Mouse (Mus musculus) neural tube, embryonic 15.5 days (tissue): ENCODE results near the gene Izumo2. TPM values are rescaled to one million over a fixed set of nuclear protein-coding genes. Genes with fewer than 3 reads are reported as not detected.

ENCODE experiments used
- ATAC-seq: fragments of 200-750 bp; cut with Nextera tagmentation; 2 replicates; pipeline ENCODE4 v1.8.0; 2017; ENCODE audit warnings: mild to moderate bottlenecking, moderate TSS enrichment, moderate library complexity; ENCODE audit not compliant: low FRiP score
- H3K27ac ChIP-seq: fragments of 300-500 bp; sonication (generic); replicated peaks from 2 replicates; pipeline ENCODE4 v1.5.1; 2015; ENCODE audit warnings: mild to moderate bottlenecking, inconsistent platforms
- H3K27me3 ChIP-seq: fragments of 300-500 bp; sonication (generic); replicated peaks from 2 replicates; pipeline ENCODE4 v1.6.1; 2015; ENCODE audit warnings: inconsistent platforms
- H3K36me3 ChIP-seq: fragments of 300-500 bp; sonication (generic); 2 replicates; pipeline ENCODE4 v1.6.1; 2015; ENCODE audit warnings: inconsistent platforms
- H3K4me1 ChIP-seq: fragments of 300-500 bp; sonication (generic); 2 replicates; pipeline ENCODE4 v1.6.1; 2015; ENCODE audit warnings: inconsistent platforms
- H3K4me2 ChIP-seq: fragments of 300-500 bp; sonication (generic); 2 replicates; pipeline ENCODE4 v1.6.1; 2015; ENCODE audit warnings: inconsistent platforms, mild to moderate bottlenecking, moderate library complexity
- H3K4me3 ChIP-seq: fragments of 300-500 bp; sonication (generic); replicated peaks from 2 replicates; pipeline ENCODE4 v1.5.1; 2015; ENCODE audit warnings: mild to moderate bottlenecking, inconsistent platforms
- H3K9ac ChIP-seq: fragments of 300-500 bp; sonication (generic); replicated peaks from 2 replicates; pipeline ENCODE4 v1.6.1; 2015; ENCODE audit warnings: mild to moderate bottlenecking, inconsistent platforms
- H3K9me3 ChIP-seq: fragments of 300-500 bp; sonication (generic); replicated peaks from 2 replicates; pipeline ENCODE4 v1.6.1; 2016; ENCODE audit warnings: inconsistent platforms
- WGBS: fragments of 180-500 bp; shearing (Covaris S2); methylation state at CpG from one replicate; pipeline ENCODE4 v1.1.7; 2015; ENCODE audit warnings: mixed read lengths; 5-methylcytosine and 5-hydroxymethylcytosine counted together
- polyA plus RNA-seq: library from polyadenylated mRNA; unstranded; fragments of >200 nt; fragmentation: Nextera tagmentation; extraction: Ambion mirVana; gene quantifications from 2 replicates; pipeline ENCODE4 v1.2.1, GENCODE M21; 2015

Gene Izumo2
- not detected in 2 replicates for polyA plus RNA-seq

DNA sequence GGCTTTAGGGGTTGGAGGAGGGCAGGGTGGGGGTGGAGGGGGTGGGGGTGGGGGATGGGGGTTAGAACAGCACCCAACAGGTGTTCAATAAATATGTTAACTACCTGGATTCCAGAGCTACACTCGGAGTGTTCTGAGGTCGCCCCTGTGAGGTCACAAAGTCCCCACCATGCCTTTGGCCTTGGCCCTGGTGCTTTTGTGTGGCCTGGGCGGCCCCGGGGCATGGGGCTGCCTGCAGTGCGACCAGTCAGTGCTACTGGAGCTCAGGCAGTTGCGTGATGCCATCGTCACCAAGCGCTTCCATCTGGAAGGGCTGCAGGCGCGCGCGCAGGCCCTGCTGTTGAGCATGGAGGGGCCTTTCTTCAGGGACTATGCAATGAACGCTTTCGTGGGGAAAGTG lies at the start of gene Izumo2:
Gene Izumo2, plus strand, starts transcription at position 169 of the 400 bp plus-strand sequence.
- Histone ChIP-seq H3K4me1 (no peaks in the 10 kb centered on the region), H3K9ac (no peak within 1 kb of the TSS), H3K27me3 (no peaks in the 10 kb centered on the region), H3K27ac (no peak within 1 kb of the TSS), H3K9me3 (no peaks in the 10 kb centered on the region), H3K4me3 (no peak within 1 kb of the TSS), H3K4me2 (no peak within 1 kb of the TSS), H3K36me3 (no peaks in the 10 kb centered on the region)
- 73% methylated on average over 14 of the region's 14 CpGs for WGBS
- no peak for ATAC-seq

DNA sequence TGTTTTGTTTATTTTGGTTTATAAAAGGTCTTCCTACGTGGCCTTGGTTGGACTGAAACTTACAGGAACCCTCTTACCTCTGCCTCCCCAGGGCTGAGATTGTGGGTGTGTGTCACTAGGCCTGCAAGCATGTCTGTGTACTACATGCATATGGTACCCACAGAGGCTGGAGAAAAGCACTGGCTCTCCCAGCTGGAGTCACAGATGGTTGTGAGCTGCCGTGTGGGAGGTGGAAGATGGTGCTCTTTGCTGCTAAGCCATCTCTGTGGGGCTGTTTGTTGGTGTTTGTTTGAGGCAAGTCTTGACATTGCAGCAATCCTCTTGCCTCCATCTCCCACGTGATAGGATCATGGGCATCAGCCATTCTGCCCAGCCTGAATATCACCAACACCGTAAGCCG lies 47.3 kb upstream of the Izumo2 start:
- H3K4me2 ChIP-seq = no peak overlapping the region
- no peaks in the 10 kb centered on the region for H3K9me3 ChIP-seq
- H3K4me1 ChIP-seq = no peaks in the 10 kb centered on the region
- no peak overlapping the region for H3K27ac ChIP-seq
- 78% methylated on average over 5 of the region's 5 CpGs for WGBS
- H3K9ac ChIP-seq = no peak overlapping the region
- H3K36me3 ChIP-seq = no peaks in the 10 kb centered on the region
- H3K27me3 ChIP-seq = no peaks in the 10 kb centered on the region
- H3K4me3 ChIP-seq = no peak overlapping the region
- no peak for ATAC-seq

DNA sequence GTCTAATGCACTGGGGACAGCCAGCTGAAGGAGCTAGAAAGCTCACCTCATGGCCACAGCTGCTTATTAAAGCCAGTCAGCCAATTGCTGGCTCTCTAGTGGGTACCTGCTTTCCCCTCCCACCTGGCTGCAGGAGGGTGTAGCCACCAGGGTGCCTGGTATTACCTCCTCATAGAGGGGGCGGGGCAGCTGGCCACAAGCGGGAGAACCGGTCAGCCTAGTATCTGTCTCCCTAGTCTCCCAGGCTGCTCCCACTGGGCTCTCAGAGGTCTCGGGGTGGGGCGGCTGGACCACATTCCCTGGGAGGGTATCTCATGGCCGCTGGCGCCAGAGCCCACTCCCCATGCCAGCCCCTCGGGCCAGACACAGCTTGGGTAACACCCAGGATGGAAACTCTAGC lies 46.4 kb upstream of the Izumo2 start:
- H3K9me3 ChIP-seq = no peaks in the 10 kb centered on the region
- H3K27me3 ChIP-seq = no peaks in the 10 kb centered on the region
- no peaks in the 10 kb centered on the region for H3K36me3 ChIP-seq
- no peak overlapping the region for H3K4me3 ChIP-seq
- no peak overlapping the region for H3K4me2 ChIP-seq
- 28% methylated on average over 8 of the region's 8 CpGs for WGBS
- no peak for ATAC-seq
- H3K27ac ChIP-seq = no peak overlapping the region
- no peaks in the 10 kb centered on the region for H3K4me1 ChIP-seq
- no peak overlapping the region for H3K9ac ChIP-seq

DNA sequence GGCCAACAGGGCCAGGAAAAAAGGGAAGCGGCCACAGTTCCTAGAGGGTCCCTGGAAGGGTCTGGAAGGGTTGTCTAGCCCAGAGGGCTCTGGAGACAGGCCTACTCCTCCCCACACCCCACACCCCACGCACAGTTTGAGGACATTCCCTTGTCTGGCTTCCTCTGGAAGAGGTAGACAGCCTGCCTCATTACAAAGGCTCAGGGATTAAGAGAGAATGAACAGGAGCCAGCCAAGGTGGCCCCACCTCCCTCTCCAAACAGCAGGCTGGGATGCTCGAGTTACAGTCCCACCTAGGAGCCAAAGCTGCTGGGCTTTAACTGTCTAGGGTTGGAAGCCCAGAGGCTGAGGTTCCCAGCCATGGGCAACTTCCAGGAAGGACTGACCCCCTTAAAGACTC lies 46.0 kb upstream of the Izumo2 start:
- Histone ChIP-seq H3K4me1 (no peaks in the 10 kb centered on the region), H3K9ac (no peak overlapping the region), H3K9me3 (no peaks in the 10 kb centered on the region), H3K4me2 (no peak overlapping the region), H3K4me3 (no peak overlapping the region), H3K27me3 (no peaks in the 10 kb centered on the region), H3K36me3 (no peaks in the 10 kb centered on the region), H3K27ac (no peak overlapping the region)
- no peak for ATAC-seq
- WGBS = 22% methylated on average over 3 of the region's 3 CpGs

DNA sequence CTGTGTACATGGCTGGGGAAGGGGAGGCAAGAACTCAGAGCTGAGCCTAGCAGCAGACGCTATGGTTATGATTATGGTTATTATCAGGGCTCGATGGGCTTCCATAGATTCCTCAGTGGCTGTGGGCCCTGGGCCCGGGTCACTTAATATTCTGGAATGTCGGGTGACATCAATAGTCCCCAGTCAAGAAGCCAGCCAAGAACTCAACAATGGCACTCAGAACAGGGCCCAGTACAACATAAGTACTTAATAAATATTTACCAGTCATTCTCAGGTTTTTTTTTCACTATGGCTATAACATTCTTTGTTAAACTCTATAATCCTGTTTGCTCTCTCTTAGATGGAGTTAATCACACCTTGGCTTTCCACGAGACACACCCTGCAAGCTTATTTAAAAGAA lies 45.0 kb upstream of the Izumo2 start:
- H3K9ac ChIP-seq = no peak overlapping the region
- 85% methylated on average over 5 of the region's 5 CpGs for WGBS
- no peak overlapping the region for H3K4me3 ChIP-seq
- no peaks in the 10 kb centered on the region for H3K9me3 ChIP-seq
- no peaks in the 10 kb centered on the region for H3K4me1 ChIP-seq
- H3K4me2 ChIP-seq = no peak overlapping the region
- no peaks in the 10 kb centered on the region for H3K36me3 ChIP-seq
- ATAC-seq = no peak
- 0 out of 2 replicates have a peak, but pooled peaks cover 5% of the 10 kb centered on the region for H3K27me3 ChIP-seq
- H3K27ac ChIP-seq = no peak overlapping the region

DNA sequence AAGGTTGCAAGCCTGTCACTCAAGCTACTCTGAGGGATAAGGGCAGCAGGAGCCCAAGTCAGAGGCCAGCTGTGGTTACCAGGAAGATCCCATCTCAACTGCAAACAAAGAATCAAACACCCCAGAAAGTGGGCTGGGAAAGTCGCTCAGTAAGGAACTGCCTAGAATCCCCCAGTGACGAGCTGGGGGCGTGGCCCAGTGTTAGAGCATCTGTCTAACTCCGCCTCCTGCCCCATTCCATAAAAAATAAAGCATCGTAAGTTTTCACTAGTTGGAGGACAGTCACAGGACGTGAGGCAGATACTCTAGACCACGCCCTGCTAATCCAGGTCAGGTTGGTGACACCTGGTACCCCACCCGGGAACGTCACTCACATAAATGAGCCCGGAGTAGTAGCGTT lies 43.8 kb upstream of the Izumo2 start:
- no peaks in the 10 kb centered on the region for H3K9me3 ChIP-seq
- ATAC-seq = no peak
- H3K27me3 ChIP-seq = peaks cover 13% of the 10 kb centered on the region
- no peaks in the 10 kb centered on the region for H3K4me1 ChIP-seq
- no peak overlapping the region for H3K4me3 ChIP-seq
- no peaks in the 10 kb centered on the region for H3K36me3 ChIP-seq
- WGBS = 38% methylated on average over 11 of the region's 11 CpGs
- no peak overlapping the region for H3K4me2 ChIP-seq
- no peak overlapping the region for H3K27ac ChIP-seq
- H3K9ac ChIP-seq = no peak overlapping the region

DNA sequence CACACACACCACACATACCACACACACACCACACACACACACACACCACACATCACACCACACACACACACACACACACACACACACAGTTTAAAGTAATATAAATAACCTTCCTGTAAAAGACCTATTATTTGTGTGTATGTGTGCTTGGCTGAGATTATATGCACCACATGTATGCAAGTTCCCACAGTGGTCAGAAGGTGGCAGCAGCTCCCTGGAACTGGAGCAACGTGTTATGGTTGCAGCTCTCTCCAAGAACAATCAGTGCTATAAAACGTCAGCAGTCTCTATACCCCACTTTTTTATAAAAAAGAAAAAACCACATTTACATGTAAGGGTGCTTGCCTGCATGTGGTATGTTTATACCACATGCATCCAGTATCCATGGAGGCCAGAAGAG lies 42.1 kb upstream of the Izumo2 start:
- H3K27me3 ChIP-seq = peaks cover 18% of the 10 kb centered on the region
- H3K4me2 ChIP-seq = no peak overlapping the region
- no peak overlapping the region for H3K27ac ChIP-seq
- no peaks in the 10 kb centered on the region for H3K9me3 ChIP-seq
- no peak for ATAC-seq
- no peak overlapping the region for H3K4me3 ChIP-seq
- H3K9ac ChIP-seq = no peak overlapping the region
- H3K4me1 ChIP-seq = peaks cover 11% of the 10 kb centered on the region
- no peaks in the 10 kb centered on the region for H3K36me3 ChIP-seq
- 75% methylated on average over 2 of the region's 2 CpGs for WGBS

DNA sequence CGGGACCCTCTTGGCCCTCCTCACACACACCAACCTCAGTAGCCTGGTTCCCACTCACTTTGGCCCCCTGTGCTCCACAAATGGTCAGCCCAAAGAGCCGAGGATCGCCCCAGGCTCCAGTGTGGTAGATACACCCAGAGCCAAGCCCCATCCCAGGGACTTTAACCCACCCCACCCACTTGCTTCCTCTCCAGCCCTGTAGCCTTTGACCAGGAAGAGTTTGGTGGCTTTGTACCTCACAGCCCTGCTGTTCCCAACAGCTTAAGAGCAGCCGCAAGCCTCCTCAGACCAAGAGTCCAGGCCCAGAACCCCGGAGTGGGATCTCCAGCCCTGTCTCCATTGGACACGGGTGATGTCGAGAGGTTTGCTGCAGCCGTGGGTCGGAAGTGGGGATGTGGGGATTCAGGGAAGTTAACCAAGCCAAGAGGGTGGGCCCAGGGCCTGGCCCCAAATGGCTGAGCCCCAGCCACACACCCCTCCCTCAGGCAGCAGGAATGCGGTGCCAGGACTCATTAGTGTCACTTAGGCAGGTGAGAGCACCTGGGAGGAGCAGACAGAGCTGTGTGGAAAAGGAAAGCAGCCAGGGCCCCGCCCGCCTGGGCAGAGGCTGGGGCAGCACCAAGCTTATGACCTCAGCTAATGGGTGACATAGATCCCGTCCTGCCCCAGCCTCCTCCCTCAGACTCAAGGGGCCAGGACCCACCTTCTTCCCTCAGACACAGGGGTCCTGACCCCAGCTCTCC lies 40.4 kb upstream of the Izumo2 start:
- H3K9ac ChIP-seq = no peak overlapping the region
- H3K9me3 ChIP-seq = no peaks in the 10 kb centered on the region
- peaks cover 18% of the 10 kb centered on the region for H3K27me3 ChIP-seq
- no peak overlapping the region for H3K27ac ChIP-seq
- H3K4me1 ChIP-seq = peaks cover 12% of the 10 kb centered on the region
- H3K36me3 ChIP-seq = no peaks in the 10 kb centered on the region
- no peak overlapping the region for H3K4me3 ChIP-seq
- H3K4me2 ChIP-seq = no peak overlapping the region
- ATAC-seq = no peak
- 78% methylated on average over 13 of the region's 13 CpGs for WGBS

DNA sequence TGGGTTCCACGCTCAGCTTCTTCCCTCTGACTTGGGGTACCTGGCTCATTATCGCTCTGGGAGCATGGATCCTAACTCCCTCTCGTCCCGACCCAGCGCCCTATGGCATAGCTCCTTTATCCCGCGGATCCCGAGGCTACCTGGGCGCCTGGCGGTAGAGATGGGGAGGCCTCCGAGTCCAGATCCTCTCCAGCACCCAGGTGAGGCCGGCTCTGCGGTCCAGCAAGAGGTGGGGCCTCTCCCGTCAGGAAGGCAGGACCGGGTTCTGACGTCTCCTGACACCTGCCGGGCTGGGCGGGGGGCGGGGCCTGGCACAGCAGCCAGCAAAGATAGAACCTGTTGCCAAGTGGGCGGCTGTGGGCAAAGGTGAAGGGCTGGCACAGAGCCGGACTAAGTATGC lies 39.4 kb upstream of the Izumo2 start:
- Histone ChIP-seq H3K27me3 (peaks cover 18% of the 10 kb centered on the region), H3K27ac (no peak overlapping the region), H3K36me3 (no peaks in the 10 kb centered on the region), H3K9me3 (no peaks in the 10 kb centered on the region), H3K4me3 (no peak overlapping the region; the same call in 1 of the 2 replicates), H3K4me2 (no peak overlapping the region), H3K9ac (no peak overlapping the region), H3K4me1 (peaks cover 12% of the 10 kb centered on the region)
- ATAC-seq = no peak
- 22% methylated on average over 21 of the region's 21 CpGs for WGBS

DNA sequence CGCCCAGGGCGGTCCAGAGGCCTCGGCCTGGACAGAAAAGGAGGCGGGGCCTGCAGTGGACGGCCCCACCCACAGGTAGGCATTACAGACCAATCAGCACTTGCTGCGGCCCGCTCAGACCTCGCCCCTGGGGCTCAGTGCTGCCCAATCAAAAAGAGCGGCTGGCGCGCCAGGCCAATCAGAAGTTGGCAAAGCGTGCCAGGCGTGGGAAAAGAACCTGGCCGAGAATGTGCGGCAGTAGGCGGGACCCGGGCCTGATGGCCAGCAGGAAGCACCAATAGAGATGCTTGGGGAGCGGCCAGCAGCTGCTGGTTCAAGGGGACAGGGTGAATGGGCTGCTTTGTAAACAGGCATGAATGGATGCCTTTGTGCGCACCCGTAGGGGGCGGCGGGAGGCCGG lies 37.7 kb upstream of the Izumo2 start, which contains the start of gene Myh14:
Gene Myh14, minus strand, starts transcription at position 41 of the 400 bp plus-strand sequence.
- H3K27me3 ChIP-seq = peaks cover 18% of the 10 kb centered on the region
- WGBS = 0% methylated on average over 23 of the region's 23 CpGs
- ATAC-seq = peak; percentile 97

DNA sequence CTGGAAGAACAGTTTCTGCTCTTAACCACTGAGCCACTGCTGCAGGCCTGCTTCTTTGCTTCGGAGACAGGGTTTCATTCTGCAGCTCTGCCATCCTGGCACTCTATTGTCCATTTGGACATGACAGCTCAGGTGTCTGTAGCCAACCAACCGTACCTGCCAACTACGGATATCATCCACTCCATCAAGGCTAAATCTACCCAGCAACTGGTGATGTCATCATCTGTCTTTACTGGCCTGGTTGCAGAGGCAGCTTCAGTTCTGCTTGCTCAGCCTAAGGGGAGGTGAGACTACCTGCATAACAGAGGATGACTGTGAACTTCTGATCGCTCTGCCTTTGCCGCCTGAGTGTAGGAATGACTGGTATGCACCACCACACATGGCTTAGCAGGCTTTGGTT lies 36.3 kb upstream of the Izumo2 start:
- H3K9ac ChIP-seq = no peak overlapping the region
- no peaks in the 10 kb centered on the region for H3K36me3 ChIP-seq
- H3K9me3 ChIP-seq = no peaks in the 10 kb centered on the region
- no peak overlapping the region for H3K4me2 ChIP-seq
- ATAC-seq = no peak
- peaks cover 12% of the 10 kb centered on the region for H3K4me1 ChIP-seq
- 87% methylated on average over 5 of the region's 5 CpGs for WGBS
- no peak overlapping the region for H3K27ac ChIP-seq
- H3K27me3 ChIP-seq = peaks cover 18% of the 10 kb centered on the region
- no peak overlapping the region for H3K4me3 ChIP-seq

More for the DNA sequence above, 37.7 kb upstream of the Izumo2 start, which contains the start of gene Myh14:
- H3K9me3 ChIP-seq = no peaks in the 10 kb centered on the region
- peak within 1 kb of the TSS; percentile 62 for H3K4me2 ChIP-seq
- no peak within 1 kb of the TSS for H3K9ac ChIP-seq
- peak within 1 kb of the TSS; percentile 27 for H3K4me3 ChIP-seq
- peaks cover 12% of the 10 kb centered on the region for H3K4me1 ChIP-seq
- H3K36me3 ChIP-seq = no peaks in the 10 kb centered on the region
- no peak within 1 kb of the TSS for H3K27ac ChIP-seq

DNA sequence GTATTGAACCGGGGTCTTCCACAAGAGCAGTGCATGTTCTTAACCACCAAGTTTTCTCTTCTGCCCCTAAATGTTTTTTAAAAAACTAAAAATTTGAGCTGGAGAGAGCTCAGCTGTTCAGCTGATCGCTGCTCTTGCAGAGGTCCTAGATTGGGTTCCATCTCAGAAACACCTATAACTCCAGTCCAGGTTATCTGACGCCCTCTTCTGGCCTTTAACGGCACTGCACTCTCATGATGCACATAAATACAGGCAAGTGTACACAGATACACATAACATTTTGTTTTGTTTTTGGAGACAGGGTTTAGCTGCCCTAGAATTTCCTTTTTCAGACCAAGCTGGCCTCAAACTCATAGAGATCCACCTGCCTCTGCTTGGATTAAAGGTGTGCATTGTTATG lies 34.0 kb upstream of the Izumo2 start:
- H3K4me2 ChIP-seq = no peak overlapping the region
- ATAC-seq = no peak
- no peak overlapping the region for H3K27ac ChIP-seq
- no peaks in the 10 kb centered on the region for H3K9me3 ChIP-seq
- H3K4me3 ChIP-seq = no peak overlapping the region
- 79% methylated on average over 4 of the region's 4 CpGs for WGBS
- no peak overlapping the region for H3K9ac ChIP-seq
- H3K36me3 ChIP-seq = no peaks in the 10 kb centered on the region
- H3K27me3 ChIP-seq = 0 out of 2 replicates have a peak, but pooled peaks cover 6% of the 10 kb centered on the region
- peaks cover 12% of the 10 kb centered on the region for H3K4me1 ChIP-seq
